Mouse (Mus musculus) midbrain, postnatal 0 days (tissue): ENCODE measurements at regions not wholly inside any gene's neighbourhood (a gene's known extent, or its start where the extent isn't known, plus 50 kb on each side); places are given as distances from the start of the nearest gene placed in this dataset.

ENCODE experiments used
- ATAC-seq: fragments of 200-750 bp; cut with Nextera tagmentation; 2 replicates; pipeline ENCODE4 v1.8.0; 2017; ENCODE audit warnings: moderate number of reproducible peaks, mild to moderate bottlenecking, moderate TSS enrichment, moderate library complexity; ENCODE audit not compliant: low FRiP score
- DNase-seq: peaks from one replicate; pipeline ENCODE4 v3.0.0-alpha.2; 2015; ENCODE audit warnings: low spot score
- H3K27ac ChIP-seq: fragments of 300-500 bp; sonication (generic); 2 replicates; pipeline ENCODE4 v1.5.1; 2014; ENCODE audit warnings: low read depth, mild to moderate bottlenecking, low read length, mixed read lengths
- H3K27me3 ChIP-seq: fragments of 300-500 bp; sonication (generic); 2 replicates; pipeline ENCODE4 v1.6.1; 2014; ENCODE audit warnings: low read length, control low read depth, mixed read lengths; ENCODE audit not compliant: insufficient read depth
- H3K36me3 ChIP-seq: fragments of 300-500 bp; sonication (generic); 2 replicates; pipeline ENCODE4 v1.6.1; 2014; ENCODE audit warnings: low read length, control low read depth, mixed read lengths; ENCODE audit not compliant: insufficient read depth
- H3K4me1 ChIP-seq: fragments of 300-500 bp; sonication (generic); 2 replicates; pipeline ENCODE4 v1.6.1; 2014; ENCODE audit warnings: mild to moderate bottlenecking, control low read depth, antibody characterized with exemption, low read length, mixed read lengths; ENCODE audit not compliant: insufficient read depth
- H3K4me2 ChIP-seq: fragments of 300-500 bp; sonication (generic); 2 replicates; pipeline ENCODE4 v1.6.1; 2014; ENCODE audit warnings: low read depth, mild to moderate bottlenecking, low read length, mixed read lengths; ENCODE audit not compliant: poor library complexity, severe bottlenecking
- H3K4me3 ChIP-seq: fragments of 300-500 bp; sonication (generic); 2 replicates; pipeline ENCODE4 v1.5.1; 2014; ENCODE audit warnings: low read depth, mild to moderate bottlenecking, low read length, moderate library complexity
- H3K9ac ChIP-seq: fragments of 300-500 bp; sonication (generic); replicated peaks from 2 replicates; pipeline ENCODE4 v1.6.1; 2014; ENCODE audit warnings: mild to moderate bottlenecking, low read length, moderate library complexity, mixed read lengths; ENCODE audit not compliant: poor library complexity, severe bottlenecking
- H3K9me3 ChIP-seq: fragments of 300-500 bp; sonication (generic); 2 replicates; pipeline ENCODE4 v1.6.1; 2016; ENCODE audit warnings: low read length, control low read depth
- CTCF ChIP-seq: IDR thresholded peaks from 2 replicates; pipeline ENCODE4 v1.5.1; 2016; ENCODE audit warnings: antibody characterized with exemption, mild to moderate bottlenecking
- WGBS: fragments of 180-500 bp; shearing (Covaris S2); extraction: QIAGEN DNeasy Blood & Tissue Kit; methylation state at CpG from one replicate; pipeline ENCODE4 v1.1.7; 2014; 5-methylcytosine and 5-hydroxymethylcytosine counted together

DNA sequence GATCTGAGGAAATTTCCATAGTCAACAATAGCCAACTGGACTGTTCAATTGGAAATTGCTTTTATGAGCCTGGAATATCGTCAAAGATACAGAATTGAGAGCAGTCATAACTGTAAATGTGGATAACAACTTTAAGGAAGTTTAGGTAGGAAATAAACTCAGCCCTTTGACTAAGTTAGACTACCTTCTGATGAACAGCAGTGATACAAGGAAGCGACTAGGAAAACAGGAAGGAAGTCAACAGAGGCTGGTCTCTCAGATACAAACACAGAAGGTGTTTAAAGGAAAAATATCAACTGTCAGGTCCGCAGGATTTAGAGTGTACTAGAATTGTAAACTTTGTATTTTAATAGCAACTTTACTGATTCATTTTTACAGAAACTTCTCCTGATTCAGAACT, 721.1 kb downstream of the Kcna4 start:
- H3K4me1 ChIP-seq, result no peaks in the 10 kb centered on the region
- no peak overlapping the region for H3K4me3 ChIP-seq
- no peak overlapping the region for H3K9ac ChIP-seq
- 88% methylated on average over 3 of the region's 3 CpGs for WGBS
- ATAC-seq (no peak), DNase-seq (no peak)
- no peak overlapping the region for H3K4me2 ChIP-seq
- H3K27me3 ChIP-seq, result no peaks in the 10 kb centered on the region
- H3K36me3 ChIP-seq, result no peaks in the 10 kb centered on the region
- H3K9me3 ChIP-seq, result no peaks in the 10 kb centered on the region
- no peak overlapping the region for H3K27ac ChIP-seq
- no peak for TF ChIP-seq CTCF

- no peak overlapping the region for H3K4me3 ChIP-seq
- no peak for TF ChIP-seq CTCF
- WGBS, result 70% methylated on average over 3 of the region's 3 CpGs
- ATAC-seq, result no peak
- no peak overlapping the region for H3K27ac ChIP-seq
- H3K27me3 ChIP-seq, result no peaks in the 10 kb centered on the region
- H3K9me3 ChIP-seq, result no peaks in the 10 kb centered on the region
- H3K4me1 ChIP-seq, result no peaks in the 10 kb centered on the region
- no peaks in the 10 kb centered on the region for H3K36me3 ChIP-seq
- DNase-seq, result no peak
- no peak overlapping the region for H3K9ac ChIP-seq
- no peak overlapping the region for H3K4me2 ChIP-seq
These were observed 732.8 kb downstream of the Kcna4 start for GRCm38 (mm10) chr2:108023206-108023605.

- Histone ChIP-seq H3K27me3 (no peaks in the 10 kb centered on the region), H3K4me3 (no peak overlapping the region), H3K36me3 (no peaks in the 10 kb centered on the region), H3K4me2 (no peak overlapping the region), H3K27ac (no peak overlapping the region), H3K9me3 (no peaks in the 10 kb centered on the region), H3K9ac (no peak overlapping the region), H3K4me1 (no peaks in the 10 kb centered on the region)
- WGBS, result 89% methylated on average over 2 of the region's 2 CpGs
- TF ChIP-seq CTCF, result no peak
- ATAC-seq (no peak), DNase-seq (no peak)
These were observed 740.2 kb downstream of the Kcna4 start for GRCm38 (mm10) chr2:108030657-108031056.

- no peak for DNase-seq
- WGBS, result 79% methylated on average over 3 of the region's 3 CpGs
- Histone ChIP-seq H3K4me3 (no peak overlapping the region), H3K27ac (no peak overlapping the region), H3K4me2 (no peak overlapping the region), H3K9ac (no peak overlapping the region), H3K27me3 (no peaks in the 10 kb centered on the region), H3K4me1 (no peaks in the 10 kb centered on the region), H3K9me3 (no peaks in the 10 kb centered on the region), H3K36me3 (no peaks in the 10 kb centered on the region)
- ATAC-seq, result no peak
- TF ChIP-seq CTCF, result no peak
These were observed 742.0 kb downstream of the Kcna4 start for GRCm38 (mm10) chr2:108032301-108033013.

GRCm38 (mm10) chr2:108033328-108034182, 743.1 kb downstream of the Kcna4 start:
- peak; percentile 1 for DNase-seq
- Histone ChIP-seq H3K27ac (no peak overlapping the region), H3K9ac (no peak overlapping the region), H3K4me2 (no peak overlapping the region), H3K4me3 (no peak overlapping the region), H3K36me3 (no peaks in the 10 kb centered on the region), H3K4me1 (no peaks in the 10 kb centered on the region), H3K9me3 (no peaks in the 10 kb centered on the region), H3K27me3 (no peaks in the 10 kb centered on the region)
- no peak for TF ChIP-seq CTCF
- ATAC-seq, result no peak
- WGBS, result 24% methylated on average over 8 of the region's 8 CpGs

DNA sequence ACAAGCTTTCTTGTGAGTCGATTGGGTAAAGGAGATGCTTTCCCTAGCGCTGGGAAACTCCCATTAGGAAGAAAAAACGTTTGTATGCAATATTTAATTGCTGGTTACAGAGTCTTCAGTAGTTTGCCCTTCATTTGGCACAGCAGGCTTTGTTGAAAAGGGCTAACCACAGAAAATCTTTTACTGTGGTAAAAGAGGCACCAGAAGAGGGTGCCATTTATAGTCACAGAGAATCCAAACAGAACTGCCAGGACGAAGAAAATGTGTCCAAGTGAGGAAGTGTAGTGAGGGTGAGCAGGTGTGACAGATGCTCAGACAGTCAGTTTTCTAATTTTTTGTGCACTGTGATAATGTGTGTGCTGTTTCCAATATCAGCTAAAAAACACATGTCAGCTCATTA, 744.4 kb downstream of the Kcna4 start:
- peak; percentile 47 for TF ChIP-seq CTCF
- Histone ChIP-seq H3K4me1 (no peaks in the 10 kb centered on the region), H3K9me3 (no peaks in the 10 kb centered on the region), H3K9ac (no peak overlapping the region), H3K27ac (no peak overlapping the region), H3K27me3 (no peaks in the 10 kb centered on the region), H3K36me3 (no peaks in the 10 kb centered on the region), H3K4me3 (no peak overlapping the region), H3K4me2 (no peak overlapping the region)
- ATAC-seq (no peak), DNase-seq (peak; percentile 12)
- WGBS, result 64% methylated on average over 4 of the region's 4 CpGs
